Mouse (Mus musculus) left cerebral cortex, postnatal 25 days (tissue): ENCODE measurements around the gene Ssbp2. TPM values are rescaled to one million over a fixed set of nuclear protein-coding genes. Genes with fewer than 3 reads are reported as not detected.
A peak's percentile ranks its signal among the peaks of the same experiment; 100 is the strongest.

ENCODE experiments used
- DNase-seq, 2 experiments: peaks; one replicate each; pipeline ENCODE4 v3.0.0; 2022; ENCODE audit warnings: low spot score in 2 of 2, mixed read lengths in 1 of 2
- intact Hi-C: fragments of 180-260 bp; cut with DNase I; formaldehyde crosslinking; loops from one replicate; pipeline ENCODE4 v1.15.1; 2025
- total RNA-seq, 2 experiments: library from RNA; stranded (reverse); gene quantifications; 2 replicates each; pipeline ENCODE4 v1.2.3; 2021

Gene Ssbp2
- total RNA-seq, 2 experiments from 2014 or later, result 139 to 140 TPM

DNA sequence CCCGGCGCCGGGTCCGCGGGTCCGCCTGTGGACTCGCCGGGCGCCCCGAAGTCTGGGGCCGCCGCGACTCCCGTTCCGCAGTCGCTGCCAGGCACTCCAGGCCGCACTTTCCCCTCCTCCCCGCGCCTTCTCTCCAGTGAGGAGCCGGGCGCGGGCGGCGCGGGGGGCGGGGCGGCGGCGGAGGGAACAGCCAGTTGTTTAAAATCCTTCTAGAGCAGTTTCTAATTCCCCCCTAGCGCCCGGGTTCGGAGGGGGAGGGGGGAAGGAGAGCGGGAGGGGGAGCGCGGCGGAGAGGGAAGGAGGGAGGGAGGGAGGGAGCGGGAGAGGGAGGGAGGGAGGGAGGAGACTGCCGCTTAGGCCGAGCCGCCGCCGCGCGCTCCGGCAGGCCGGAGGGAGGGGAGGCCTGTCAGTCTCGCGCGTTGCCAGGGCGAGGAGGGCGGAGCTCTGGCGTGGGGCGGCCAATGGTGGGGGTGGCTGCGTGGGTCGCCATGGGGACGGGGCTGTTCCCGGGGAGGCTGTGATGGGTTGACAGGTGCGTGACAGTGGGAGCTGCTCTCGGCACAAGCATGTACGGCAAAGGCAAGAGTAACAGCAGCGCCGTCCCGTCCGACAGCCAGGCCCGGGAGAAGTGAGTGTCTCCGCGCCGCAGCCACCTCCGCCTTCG lies 670 bp downstream of the Ssbp2 start:
- intact Hi-C loops, result loop anchor here (1.0 to 5.0 kb wide), 7 partner anchors 46 to 493 kb away; partner anchors contain the start of genes Atg10 and Zcchc9
- DNase-seq, result peak; percentile 97 to 99

GRCm38 (mm10) chr13:91461299-91461698 lies 1.2 kb downstream of the Ssbp2 start:
- intact Hi-C loops, result loop anchor here (5.0 kb wide), 5 partner anchors 74 to 494 kb away; partner anchors contain the start of genes Atg10 and Zcchc9

GRCm38 (mm10) chr13:91461711-91462351 lies 1.7 kb downstream of the Ssbp2 start:
- DNase-seq, result peak in 1 of 2 experiments; percentile 30
- intact Hi-C loops, result loop anchor here (1.0 to 5.0 kb wide), 6 partner anchors 75 to 495 kb away; partner anchors contain the start of genes Atg10 and Zcchc9

More at GRCm38 (mm10) chr13:91461299-91461698, 1.2 kb downstream of the Ssbp2 start:
- DNase-seq, result no peak

GRCm38 (mm10) chr13:91462395-91462794 lies 2.3 kb downstream of the Ssbp2 start:
- DNase-seq, result peak in 1 of 2 experiments; percentile 11
- intact Hi-C loops, result loop anchor here (1.0 to 5.0 kb wide), 6 partner anchors 75 to 495 kb away; partner anchors contain the start of genes Atg10 and Zcchc9

GRCm38 (mm10) chr13:91462893-91463481 lies 2.9 kb downstream of the Ssbp2 start:
- intact Hi-C loops, result loop anchor here (1.0 to 5.0 kb wide), 6 partner anchors 76 to 496 kb away; partner anchors contain the start of genes Atg10 and Zcchc9
- DNase-seq, result peak; percentile 44 to 69

DNA sequence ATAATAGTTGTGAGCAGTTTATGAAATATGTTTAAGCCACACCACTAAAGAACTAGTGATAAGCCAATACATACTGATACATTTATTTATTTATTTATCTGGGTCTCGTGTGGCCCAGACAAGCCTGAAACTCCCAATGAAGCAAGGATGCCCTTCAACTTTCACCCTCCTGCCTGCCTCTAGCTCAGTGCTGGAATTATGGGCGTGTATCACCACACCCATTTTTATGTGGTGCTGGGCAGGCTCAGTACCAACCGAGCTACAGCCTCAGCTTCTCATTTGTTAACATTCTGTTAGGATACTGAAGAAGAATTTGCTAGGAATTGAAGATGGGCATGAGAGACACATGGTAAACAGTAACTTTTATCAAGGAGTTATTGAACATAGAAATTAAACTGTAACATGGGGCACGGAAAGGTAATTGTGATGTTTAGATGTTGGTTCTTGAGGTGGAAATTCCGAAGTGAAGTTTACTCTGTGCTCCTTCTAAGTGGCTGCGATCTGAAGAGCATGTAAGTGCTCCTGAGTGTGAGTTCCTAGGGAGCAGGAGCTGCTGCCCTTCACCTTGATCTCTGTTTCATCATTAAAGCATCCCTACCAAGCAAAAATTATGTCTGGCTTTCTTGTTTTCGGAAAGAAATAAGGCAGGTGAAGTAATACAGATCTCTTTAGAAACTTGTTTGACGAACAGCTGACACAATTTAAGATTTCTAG lies 5.1 kb downstream of the Ssbp2 start:
- no peak for DNase-seq
- intact Hi-C loops, result no loop called here

DNA sequence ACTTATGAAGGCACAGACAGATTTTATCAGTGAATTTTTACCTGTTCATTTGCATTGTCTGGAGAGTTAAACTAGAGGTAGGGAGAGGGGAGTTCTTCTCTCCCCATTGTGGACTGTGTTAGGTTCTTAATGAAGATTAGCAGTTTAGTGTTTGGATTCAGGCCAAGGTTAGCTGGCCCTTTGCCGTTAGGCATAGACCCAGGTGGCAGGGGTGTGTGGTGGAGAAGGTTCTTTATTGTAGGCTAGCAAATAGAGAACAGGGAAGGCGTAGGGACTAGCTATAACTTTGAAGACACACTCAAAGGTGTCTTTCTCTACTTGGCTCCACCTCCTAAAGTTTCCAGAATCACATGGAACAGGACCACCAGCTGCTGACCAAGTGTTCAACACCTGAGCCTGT lies 11.5 kb downstream of the Ssbp2 start:
- intact Hi-C loops, result no loop called here
- no peak for DNase-seq

- intact Hi-C loops, result no loop called here
- DNase-seq, result no peak
These were observed 11.9 kb downstream of the Ssbp2 start for GRCm38 (mm10) chr13:91471980-91472379.

- intact Hi-C loops, result no loop called here
- DNase-seq, result no peak
These were observed 13.4 kb downstream of the Ssbp2 start for GRCm38 (mm10) chr13:91473527-91473926.

GRCm38 (mm10) chr13:91474027-91474426 lies 13.9 kb downstream of the Ssbp2 start:
- intact Hi-C loops, result no loop called here
- no peak for DNase-seq

DNA sequence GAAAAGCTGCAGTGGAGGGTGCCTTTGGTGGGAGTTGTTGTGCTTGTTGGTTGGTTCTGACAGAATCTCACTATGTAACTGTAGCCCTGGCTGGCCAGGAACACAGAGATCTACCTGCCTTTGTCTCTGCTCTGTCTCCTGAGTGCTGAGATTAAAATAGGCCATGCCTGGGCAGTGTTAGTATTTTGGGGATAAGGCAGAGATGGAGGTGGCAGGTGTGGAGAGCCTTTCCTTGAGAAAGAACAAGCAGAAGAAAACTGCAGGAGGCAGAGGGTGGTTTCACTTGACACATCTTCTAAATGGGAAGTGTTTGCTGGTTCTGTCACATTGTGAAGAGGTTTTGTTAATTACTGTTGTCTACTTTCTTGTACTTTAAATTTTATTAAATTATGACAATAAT lies 15.8 kb downstream of the Ssbp2 start:
- no peak for DNase-seq
- intact Hi-C loops, result no loop called here

GRCm38 (mm10) chr13:91476596-91477100 lies 16.6 kb downstream of the Ssbp2 start:
- no peak for DNase-seq
- intact Hi-C loops, result no loop called here

DNA sequence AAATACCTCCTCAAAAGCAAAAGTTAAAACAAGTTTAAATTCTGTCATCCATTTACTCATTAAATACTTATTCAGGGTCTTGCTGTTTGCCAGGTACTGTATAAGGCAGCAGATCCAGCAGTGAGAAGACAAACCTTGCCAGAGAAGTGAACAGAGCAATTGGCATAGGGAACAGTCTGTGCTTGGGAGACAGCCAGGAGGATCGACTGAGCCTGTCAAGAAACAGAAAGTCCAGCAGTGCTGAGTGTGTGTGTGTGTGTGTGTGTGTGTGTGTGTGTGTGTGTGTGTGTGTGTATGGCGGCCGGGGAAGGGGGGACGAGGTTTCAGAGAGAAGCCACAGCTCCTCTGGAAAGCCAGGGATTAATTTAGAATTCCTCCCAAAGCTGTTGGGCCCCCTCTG lies 17.9 kb downstream of the Ssbp2 start:
- peak; percentile 58 to 64 for DNase-seq
- intact Hi-C loops, result no loop called here

DNA sequence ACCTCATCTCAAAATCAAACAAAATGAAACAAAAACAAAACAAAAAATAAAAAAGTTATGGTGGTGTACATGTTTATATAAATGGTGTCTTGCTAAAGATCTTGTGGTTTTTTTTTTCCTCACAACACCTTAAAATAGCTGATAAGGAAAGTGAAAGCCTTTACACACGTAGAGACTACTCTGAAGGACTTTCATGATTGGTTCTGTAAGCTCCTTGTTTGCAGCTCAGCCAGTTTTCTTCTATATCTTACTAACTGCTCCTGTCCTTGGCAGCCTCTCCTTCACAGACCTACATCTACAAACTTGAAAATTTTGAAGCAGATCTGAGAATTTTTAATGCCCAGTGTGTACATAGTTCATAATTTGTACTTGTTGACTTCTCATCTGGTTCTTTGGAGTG lies 24.2 kb downstream of the Ssbp2 start:
- no peak for DNase-seq
- intact Hi-C loops, result no loop called here

DNA sequence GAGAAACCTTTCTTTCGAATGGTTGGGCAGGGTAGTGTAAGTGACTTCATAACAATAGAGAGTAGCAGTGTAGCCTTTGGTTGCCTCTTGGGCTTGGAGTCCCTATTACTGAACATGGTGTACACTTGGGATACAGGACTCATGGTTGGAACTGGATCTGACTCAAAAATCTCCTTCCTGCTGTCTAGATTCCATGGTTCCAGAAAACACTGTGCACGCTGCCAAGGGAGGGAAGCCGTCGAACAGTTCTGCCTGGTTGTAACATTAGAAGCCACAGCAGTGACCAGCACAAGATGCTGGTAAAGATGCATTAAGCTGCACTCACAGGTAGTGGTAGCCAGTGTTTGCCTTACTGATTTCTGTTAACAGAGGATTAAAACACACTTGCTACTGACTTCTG lies 32.0 kb downstream of the Ssbp2 start:
- DNase-seq, result no peak
- intact Hi-C loops, result no loop called here

GRCm38 (mm10) chr13:91497055-91497454 lies 37.0 kb downstream of the Ssbp2 start:
- intact Hi-C loops, result no loop called here

DNA sequence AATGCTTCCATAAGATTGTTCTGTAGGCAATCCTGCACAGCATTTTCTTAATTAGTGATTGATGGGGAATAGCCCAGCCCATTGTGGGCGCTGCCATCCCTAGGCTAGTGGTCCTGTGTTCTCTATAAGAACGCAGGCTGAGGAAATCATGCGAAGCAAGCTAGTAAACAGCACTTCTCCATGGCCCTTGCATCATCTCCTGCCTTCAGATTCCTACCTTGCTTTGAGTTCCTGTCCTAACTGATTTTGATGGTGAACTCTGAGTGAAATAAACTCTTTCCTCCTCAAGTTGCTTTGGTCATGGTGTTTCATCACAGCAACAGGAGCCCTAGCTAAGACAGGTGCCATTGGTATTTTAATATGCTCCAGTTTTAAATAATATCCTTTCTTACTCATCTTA lies 41.7 kb downstream of the Ssbp2 start:
- no peak for DNase-seq
- intact Hi-C loops, result no loop called here

More at GRCm38 (mm10) chr13:91497055-91497454, 37.0 kb downstream of the Ssbp2 start:
- no peak for DNase-seq

GRCm38 (mm10) chr13:91502642-91503373 lies 42.7 kb downstream of the Ssbp2 start:
- no peak for DNase-seq
- intact Hi-C loops, result no loop called here

DNA sequence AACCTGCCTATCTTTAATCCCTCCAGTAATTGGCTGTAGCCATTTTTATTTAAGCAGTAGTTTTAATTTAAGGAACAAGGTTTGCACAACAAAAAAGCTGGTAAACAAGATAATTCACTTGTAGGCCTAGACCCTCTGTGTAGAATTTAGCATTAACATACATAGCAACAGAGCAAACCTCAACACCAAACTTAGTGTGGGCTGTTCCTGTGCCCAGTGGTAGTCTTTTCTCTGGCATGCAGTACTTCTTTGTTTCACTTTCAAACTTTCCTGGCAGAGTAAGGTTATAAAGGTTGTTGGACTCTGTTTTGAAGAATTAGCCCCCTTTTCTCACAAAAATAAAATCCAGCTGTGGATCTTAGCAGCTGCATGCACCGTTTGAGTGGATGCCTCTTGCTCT lies 48.9 kb downstream of the Ssbp2 start:
- intact Hi-C loops, result no loop called here
- DNase-seq, result no peak
